Mouse (Mus musculus): ENCODE results near the gene Pramel7. TPM values are rescaled to one million over a fixed set of nuclear protein-coding genes. Genes with fewer than 3 reads are reported as not detected.

Pramel7 gene
- total and polyA plus RNA-seq, 3 experiments = not detected

GRCm38 (mm10) chr2:87515457-87516060, 18.7 kb upstream of the Pramel7 start:
- H3K79me2 ChIP-seq (replicated peaks; ENCODE audit: control insufficient read depth, extremely low read depth, insufficient read depth, poor library complexity, severe bottlenecking) = no peaks in the 10 kb centered on the region
- H3K4me1 ChIP-seq (ENCODE audit: control insufficient read depth in 1 of 2, insufficient read depth in 2 of 2) = no peaks in the 10 kb centered on the region
- no peak for DNase-seq (ENCODE audit: extremely low read depth)
- no peak overlapping the region for H3K4me3 ChIP-seq (replicated peaks in 1 of 3; ENCODE audit: low read depth in 2 of 3, low read length in 2 of 3, poor library complexity in 1 of 3)
- in situ Hi-C loops (cut with MboI; ENCODE audit: low pct_ligation_motif_present, low pct_unique_long_range_greater_than_20kb, low sequenced_read_pairs) (no loop called here), dilution Hi-C loops (cut with MboI; ENCODE audit: extremely low pct_ligation_motif_present, extremely low pct_unique_long_range_greater_than_20kb, low sequenced_read_pairs) (no loop called here)
- TF ChIP-seq MAFK (IDR thresholded peaks at IDR 0.05; ENCODE audit: insufficient replicate concordance, low read length) (no peak), MEF2A (IDR thresholded peaks at IDR 0.05; ENCODE audit: borderline replicate concordance, low read depth, low read length) (no peak), NRF1 (IDR thresholded peaks at IDR 0.05; ENCODE audit: low read depth, low read length) (no peak), RCOR1 (conservative IDR thresholded peaks at IDR 0.05; ENCODE audit: low read depth, low read length) (no peak), GABPA (IDR thresholded peaks at IDR 0.05; ENCODE audit: insufficient replicate concordance, low read depth, low read length) (no peak), EP300 (IDR thresholded peaks at IDR 0.05; ENCODE audit: low read length) (no peak), TBP (conservative IDR thresholded peaks at IDR 0.05; ENCODE audit: low read depth, low read length) (no peak), IRF4 (IDR thresholded peaks at IDR 0.05; ENCODE audit: low read depth, low read length) (no peak), ELF1 (IDR thresholded peaks at IDR 0.05; ENCODE audit: low read depth, low read length) (no peak), JUN (IDR thresholded peaks at IDR 0.05; ENCODE audit: insufficient read depth, low read depth, low read length) (no peak), PAX5 (IDR thresholded peaks at IDR 0.05; ENCODE audit: low read length) (no peak), SIN3A (IDR thresholded peaks at IDR 0.05; ENCODE audit: low read length) (no peak), CHD2 (IDR thresholded peaks at IDR 0.05; ENCODE audit: low read length) (no peak), ZNF384 (IDR thresholded peaks at IDR 0.05; ENCODE audit: low read depth, low read length) (no peak), USF1 (IDR thresholded peaks at IDR 0.05; ENCODE audit: low read depth, low read length) (no peak), ZMIZ1 (IDR thresholded peaks at IDR 0.05; ENCODE audit: low read depth, low read length) (no peak), CHD1 (IDR thresholded peaks at IDR 0.05; ENCODE audit: low read depth, low read length) (no peak)
- no peaks in the 10 kb centered on the region for H3K36me3 ChIP-seq (replicated peaks in 1 of 2; ENCODE audit: control insufficient read depth in 1 of 2, insufficient read depth in 1 of 2, low read length in 1 of 2)
- H3K27me3 ChIP-seq (replicated peaks) = no peaks in the 10 kb centered on the region
- no peak overlapping the region for H3K27ac ChIP-seq (ENCODE audit: insufficient read depth, low read depth)
- H3K9ac ChIP-seq (ENCODE audit: insufficient read depth, low read depth) = no peak overlapping the region
- no peak overlapping the region for H3K4me2 ChIP-seq (ENCODE audit: insufficient read depth, low read depth, poor library complexity, severe bottlenecking)
- peaks cover 39% of the 10 kb centered on the region for H3K9me3 ChIP-seq (replicated peaks; ENCODE audit: low read length)

- Histone ChIP-seq H3K27me3 (replicated peaks) (no peaks in the 10 kb centered on the region), H3K4me2 (ENCODE audit: insufficient read depth, low read depth, poor library complexity, severe bottlenecking) (no peak overlapping the region), H3K9ac (ENCODE audit: insufficient read depth, low read depth) (no peak overlapping the region), H3K79me2 (replicated peaks; ENCODE audit: control insufficient read depth, extremely low read depth, insufficient read depth, poor library complexity, severe bottlenecking) (no peaks in the 10 kb centered on the region), H3K27ac (ENCODE audit: insufficient read depth, low read depth) (no peak overlapping the region), H3K36me3 (replicated peaks in 1 of 2; ENCODE audit: control insufficient read depth in 1 of 2, insufficient read depth in 1 of 2, low read length in 1 of 2) (no peaks in the 10 kb centered on the region), H3K4me1 (ENCODE audit: control insufficient read depth in 1 of 2, insufficient read depth in 2 of 2) (no peaks in the 10 kb centered on the region), H3K9me3 (replicated peaks; ENCODE audit: low read length) (peaks cover 40% of the 10 kb centered on the region), H3K4me3 (replicated peaks in 1 of 3; ENCODE audit: low read depth in 2 of 3, low read length in 2 of 3, poor library complexity in 1 of 3) (no peak overlapping the region)
- TF ChIP-seq POLR2A (IDR thresholded peaks at IDR 0.05; ENCODE audit: low read depth, low read length) = no peak
- no peak for TF ChIP-seq MAFK (IDR thresholded peaks at IDR 0.05; ENCODE audit: insufficient replicate concordance, low read length)
- TF ChIP-seq RAD21 (IDR thresholded peaks at IDR 0.05; ENCODE audit: low read depth, low read length) = no peak
- TF ChIP-seq TCF12 (IDR thresholded peaks at IDR 0.05; ENCODE audit: low read depth, low read length) = no peak
- no peak for TF ChIP-seq MXI1 (IDR thresholded peaks at IDR 0.05; ENCODE audit: low read depth, low read length)
- no peak for TF ChIP-seq UBTF (IDR thresholded peaks at IDR 0.05; ENCODE audit: low read depth, low read length)
- TF ChIP-seq PAX5 (IDR thresholded peaks at IDR 0.05; ENCODE audit: low read length) = no peak
- in situ Hi-C loops (cut with MboI; ENCODE audit: low pct_ligation_motif_present, low pct_unique_long_range_greater_than_20kb, low sequenced_read_pairs) = no loop called here
- DNase-seq (ENCODE audit: extremely low read depth) = no peak
- dilution Hi-C loops (cut with MboI; ENCODE audit: extremely low pct_ligation_motif_present, extremely low pct_unique_long_range_greater_than_20kb, low sequenced_read_pairs) = no loop called here
Measured at GRCm38 (mm10) chr2:87515046-87515445, 18.2 kb upstream of the Pramel7 start.
